Mouse (Mus musculus): ENCODE measurements around the gene Acbd6. TPM values are rescaled to one million over a fixed set of nuclear protein-coding genes. Genes with fewer than 3 reads are reported as not detected.

Acbd6 gene
- total and polyA plus RNA-seq, 3 experiments, result 102 to 270 (median 145) TPM

DNA sequence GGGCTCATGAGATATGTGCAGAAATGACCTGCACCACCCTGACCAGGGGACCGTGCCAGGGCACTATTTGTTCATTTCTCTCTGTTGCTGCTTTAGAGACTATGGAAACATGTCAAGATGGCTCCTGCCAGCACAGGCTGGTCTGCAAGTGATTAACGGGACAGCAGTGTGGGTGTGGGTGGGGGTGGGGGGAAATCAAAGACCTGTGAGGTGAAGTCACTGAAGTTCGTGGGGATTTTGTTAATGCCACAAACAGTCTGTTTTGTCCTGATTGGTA, 24.3 kb upstream of the Acbd6 start:
- TF ChIP-seq HCFC1 (IDR thresholded peaks at IDR 0.05; ENCODE audit: low read depth, low read length), result no peak
- TF ChIP-seq EP300 (IDR thresholded peaks at IDR 0.05; ENCODE audit: low read depth in 1 of 2, low read length in 2 of 2), result no peak
- Histone ChIP-seq H3K9ac (ENCODE audit: control insufficient read depth, low read depth, low read length, poor library complexity, severe bottlenecking) (no peak overlapping the region), H3K4me1 (ENCODE audit: control insufficient read depth in 1 of 2, insufficient read depth in 2 of 2, low read length in 2 of 2) (peaks cover 0 to 5% of the 10 kb centered on the region in 2 experiments; a peak in 2 of 4 replicates), H3K27me3 (ENCODE audit: control insufficient read depth in 1 of 2, insufficient read depth in 2 of 2, low read length in 2 of 2) (no peaks in the 10 kb centered on the region), H3K27ac (ENCODE audit: control insufficient read depth, low read depth, low read length) (no peak overlapping the region), H3K4me3 (ENCODE audit: control insufficient read depth in 1 of 2, insufficient read depth in 1 of 2, low read depth in 2 of 2, low read length in 2 of 2) (no peak overlapping the region), H3K9me3 (replicated peaks; ENCODE audit: insufficient read depth, low read length) (no peaks in the 10 kb centered on the region), H3K79me2 (ENCODE audit: control insufficient read depth, insufficient read depth, low read length, poor library complexity) (no peaks in the 10 kb centered on the region), H3K36me3 (ENCODE audit: control insufficient read depth in 1 of 2, insufficient read depth in 2 of 2, low read length in 2 of 2) (peaks cover 0 to 4% of the 10 kb centered on the region in 2 experiments; a peak in 2 of 4 replicates)
- no peak for DNase-seq (ENCODE audit: low read depth, low spot score)

DNA sequence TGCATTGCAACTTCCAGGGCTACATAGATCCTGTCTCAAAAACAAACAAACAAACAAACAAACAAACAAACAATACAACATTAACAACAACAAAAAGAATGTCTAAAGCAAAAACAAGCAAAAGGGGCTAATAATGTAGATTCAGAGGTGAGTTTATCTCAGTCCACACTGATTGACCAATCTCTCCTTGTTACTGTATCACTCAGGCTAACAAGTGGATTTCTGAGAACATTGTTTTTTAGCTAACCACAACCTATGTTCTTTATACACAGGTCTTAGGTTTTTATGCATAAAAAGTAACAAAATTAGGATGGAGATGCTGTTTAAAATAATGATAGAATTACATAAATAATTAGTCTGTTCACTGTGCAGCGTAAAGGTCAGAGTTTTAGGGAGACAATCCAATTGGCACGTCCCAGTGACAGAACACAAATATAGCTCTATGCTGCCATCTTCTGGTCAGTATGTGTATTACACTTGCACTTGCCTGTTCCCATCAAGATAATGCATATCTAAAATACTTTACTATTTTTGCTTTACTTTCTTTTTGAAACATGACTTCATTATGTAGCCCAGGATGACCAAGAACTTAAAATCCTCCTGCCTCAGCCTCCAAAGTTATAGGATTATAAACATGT, 20.8 kb upstream of the Acbd6 start:
- Histone ChIP-seq H3K4me3 (ENCODE audit: control insufficient read depth in 1 of 2, insufficient read depth in 1 of 2, low read depth in 2 of 2, low read length in 2 of 2) (no peak overlapping the region), H3K27ac (ENCODE audit: control insufficient read depth, low read depth, low read length) (no peak overlapping the region), H3K27me3 (ENCODE audit: control insufficient read depth in 1 of 2, insufficient read depth in 2 of 2, low read length in 2 of 2) (no peaks in the 10 kb centered on the region), H3K9me3 (replicated peaks; ENCODE audit: insufficient read depth, low read length) (no peaks in the 10 kb centered on the region), H3K79me2 (ENCODE audit: control insufficient read depth, insufficient read depth, low read length, poor library complexity) (no peaks in the 10 kb centered on the region), H3K9ac (ENCODE audit: control insufficient read depth, low read depth, low read length, poor library complexity, severe bottlenecking) (no peak overlapping the region), H3K36me3 (ENCODE audit: control insufficient read depth in 1 of 2, insufficient read depth in 2 of 2, low read length in 2 of 2) (no peaks in the 10 kb centered on the region; a peak in 1 of 4 replicates), H3K4me1 (ENCODE audit: control insufficient read depth in 1 of 2, insufficient read depth in 2 of 2, low read length in 2 of 2) (no peaks in the 10 kb centered on the region; a peak in 1 of 4 replicates)
- TF ChIP-seq MAZ (IDR thresholded peaks at IDR 0.05; ENCODE audit: low read depth, low read length) (no peak), TBP (IDR thresholded peaks at IDR 0.05; ENCODE audit: low read depth, low read length) (no peak), KAT2A (conservative IDR thresholded peaks at IDR 0.05; ENCODE audit: low read depth, low read length) (no peak), ZC3H11A (IDR thresholded peaks at IDR 0.05; ENCODE audit: low read depth, low read length) (peak; percentile 92), ELF1 (IDR thresholded peaks at IDR 0.05; ENCODE audit: low read depth, low read length) (no peak), RAD21 (IDR thresholded peaks at IDR 0.05; ENCODE audit: low read depth, low read length) (peak; percentile 98), CTCF (IDR thresholded peaks at IDR 0.05 in 2 of 3, conservative IDR thresholded peaks at IDR 0.05 in 1 of 3; ENCODE audit: control insufficient read depth in 1 of 3, insufficient read depth in 1 of 3, low read depth in 2 of 3, low read length in 3 of 3, poor library complexity in 1 of 3, severe bottlenecking in 1 of 3) (peak; percentile 43 to 93 (median 87)), ETS1 (IDR thresholded peaks at IDR 0.05; ENCODE audit: low read depth, low read length) (no peak), JUND (IDR thresholded peaks at IDR 0.05; ENCODE audit: low read depth, low read length) (no peak), GATA1 (IDR thresholded peaks at IDR 0.05; ENCODE audit: low read depth, low read length) (peak; percentile 78), NELFE (IDR thresholded peaks at IDR 0.05; ENCODE audit: low read depth, low read length) (no peak), TAL1 (IDR thresholded peaks at IDR 0.05; ENCODE audit: low read length) (no peak), ZKSCAN1 (IDR thresholded peaks at IDR 0.05; ENCODE audit: low read depth, low read length) (no peak), POLR2AphosphoS5 (IDR thresholded peaks at IDR 0.05; ENCODE audit: borderline replicate concordance, low read depth, low read length) (no peak), E2F4 (IDR thresholded peaks at IDR 0.05; ENCODE audit: borderline replicate concordance, low read depth, low read length) (no peak), EP300 (IDR thresholded peaks at IDR 0.05; ENCODE audit: low read depth in 1 of 2, low read length in 2 of 2) (no peak), ZMIZ1 (IDR thresholded peaks at IDR 0.05; ENCODE audit: low read depth, low read length) (no peak), BHLHE40 (IDR thresholded peaks at IDR 0.05; ENCODE audit: borderline replicate concordance, low read depth, low read length) (no peak), UBTF (IDR thresholded peaks at IDR 0.05; ENCODE audit: borderline replicate concordance, insufficient read depth, low read depth, low read length) (no peak), USF1 (IDR thresholded peaks at IDR 0.05; ENCODE audit: low read depth, low read length) (no peak), SMC3 (IDR thresholded peaks at IDR 0.05; ENCODE audit: low read depth, low read length) (peak; percentile 92)
- peak; percentile 79 for DNase-seq (ENCODE audit: low read depth, low spot score)
